Mouse (Mus musculus): ENCODE measurements around the gene Chuk.
A peak's percentile ranks its signal among the peaks of the same experiment; 100 is the strongest.

Chuk gene

DNA sequence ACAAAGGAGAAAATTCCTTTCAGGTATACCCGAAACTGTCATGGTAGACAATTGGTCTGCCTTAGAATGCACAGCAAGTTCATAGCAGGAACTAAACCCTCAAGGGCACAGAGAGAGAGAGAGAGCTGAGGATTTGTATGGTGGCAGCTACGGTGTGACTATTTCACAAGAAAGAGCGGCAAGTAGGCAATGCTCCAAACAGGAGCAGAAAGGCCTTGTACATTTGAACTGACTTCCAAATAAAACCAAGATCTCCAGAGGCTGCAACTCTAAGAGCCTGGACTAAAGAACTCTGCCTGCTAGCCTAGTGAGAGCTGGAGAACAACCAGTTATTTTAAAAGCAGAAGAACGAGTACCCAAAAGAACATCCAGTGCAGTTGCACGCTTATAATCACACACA, 65.2 kb downstream of the Chuk start:
- DNase-seq (ENCODE audit: inconsistent ontology term) = no peak

DNA sequence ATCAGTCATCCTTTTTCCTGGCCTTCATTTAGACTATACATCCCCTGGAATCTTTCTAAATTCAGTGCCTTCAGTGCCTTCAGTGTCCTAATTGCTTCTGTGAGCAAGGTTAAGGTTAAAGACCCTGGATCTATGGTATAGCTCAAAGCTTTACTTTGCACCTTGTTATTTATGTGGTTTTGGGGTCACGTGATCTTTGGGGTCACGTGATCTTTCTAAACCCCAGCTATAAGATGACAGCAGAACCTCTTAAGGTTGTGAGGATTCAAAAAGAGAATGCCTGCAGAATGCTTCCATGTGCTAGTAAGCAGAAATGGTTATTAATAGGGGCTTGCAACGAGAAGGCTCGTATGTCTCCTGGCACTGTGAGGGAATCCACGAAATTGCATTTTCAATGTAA, 73.9 kb downstream of the Chuk start:
- no peak for DNase-seq (ENCODE audit: inconsistent ontology term)

DNA sequence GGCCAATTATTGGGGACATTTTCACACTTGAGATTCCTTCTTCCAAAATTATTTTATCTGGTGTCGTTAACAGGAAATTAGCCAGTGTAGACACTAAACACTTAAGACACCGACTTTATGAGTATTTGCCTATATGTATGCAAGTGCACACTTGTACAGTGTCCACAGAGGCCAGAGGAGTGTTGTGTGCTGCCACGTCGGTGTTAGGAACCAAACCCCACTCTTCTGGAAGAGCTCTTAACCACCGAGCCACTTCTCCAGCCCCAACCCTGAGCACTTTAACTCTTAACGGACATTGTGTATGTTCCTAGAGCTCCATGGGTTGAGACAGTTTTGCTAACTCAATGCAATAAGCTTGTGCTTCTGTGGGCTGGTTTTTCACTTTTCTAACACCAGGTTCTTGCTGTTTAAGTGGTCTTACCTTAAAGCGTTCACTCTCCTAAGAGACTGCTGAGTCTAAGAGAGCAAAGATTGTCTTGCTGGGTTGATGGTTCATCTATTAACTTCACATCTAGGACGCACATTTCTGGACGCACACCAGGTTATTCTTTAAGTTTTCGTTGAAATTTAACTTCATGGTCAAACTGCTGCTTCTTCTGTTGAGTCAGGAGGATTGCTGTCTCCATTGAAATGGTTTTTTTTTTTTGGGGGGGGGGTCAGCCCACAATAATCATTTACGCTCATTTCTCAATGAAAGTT, 75.1 kb downstream of the Chuk start:
- DNase-seq (ENCODE audit: inconsistent ontology term) = no peak

DNA sequence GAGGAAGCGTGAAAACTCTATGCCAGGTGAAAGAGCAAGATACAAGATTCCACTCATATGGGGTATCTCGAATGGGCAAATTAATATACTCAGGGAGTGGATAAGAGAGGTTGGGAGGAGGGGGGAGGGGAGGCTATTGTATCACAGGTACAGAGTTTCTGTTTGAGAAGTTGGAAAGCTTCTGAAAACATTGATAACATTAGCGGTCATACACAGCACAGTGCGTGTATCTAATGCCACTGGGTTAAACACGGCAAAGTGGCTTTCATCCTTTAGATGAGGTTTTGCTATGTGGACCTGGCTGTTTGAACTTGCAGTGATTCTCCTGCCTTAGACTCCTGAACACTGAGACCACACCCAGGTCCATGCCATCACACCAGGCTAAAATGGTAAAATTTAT, 77.3 kb downstream of the Chuk start:
- no peak for DNase-seq (ENCODE audit: inconsistent ontology term)

DNA sequence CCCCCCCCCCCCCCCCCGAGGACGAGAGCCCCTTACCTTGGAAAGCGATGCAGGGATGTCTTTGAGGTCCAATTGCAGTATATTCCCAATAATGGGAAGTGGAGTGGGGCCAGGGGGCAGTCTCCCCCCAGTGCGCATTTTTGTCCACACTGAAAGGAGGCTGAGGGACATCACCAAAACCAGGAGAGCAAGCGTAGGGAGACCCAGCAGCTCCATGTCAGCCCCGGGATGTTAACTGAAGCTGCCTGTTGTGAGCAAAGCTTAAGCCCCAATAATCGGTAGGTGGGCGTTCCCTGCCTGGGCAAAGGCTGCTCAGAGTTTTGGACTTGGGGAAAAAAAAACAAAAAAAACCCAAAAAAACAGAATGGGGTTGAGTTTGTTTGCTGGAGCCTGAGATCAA, 78.3 kb downstream of the Chuk start, which contains the start of gene Cyp2c23:
Gene Cyp2c23 (minus strand): TSS at position 237 of the 400 bp plus-strand sequence.
- DNase-seq (ENCODE audit: inconsistent ontology term) = no peak

DNA sequence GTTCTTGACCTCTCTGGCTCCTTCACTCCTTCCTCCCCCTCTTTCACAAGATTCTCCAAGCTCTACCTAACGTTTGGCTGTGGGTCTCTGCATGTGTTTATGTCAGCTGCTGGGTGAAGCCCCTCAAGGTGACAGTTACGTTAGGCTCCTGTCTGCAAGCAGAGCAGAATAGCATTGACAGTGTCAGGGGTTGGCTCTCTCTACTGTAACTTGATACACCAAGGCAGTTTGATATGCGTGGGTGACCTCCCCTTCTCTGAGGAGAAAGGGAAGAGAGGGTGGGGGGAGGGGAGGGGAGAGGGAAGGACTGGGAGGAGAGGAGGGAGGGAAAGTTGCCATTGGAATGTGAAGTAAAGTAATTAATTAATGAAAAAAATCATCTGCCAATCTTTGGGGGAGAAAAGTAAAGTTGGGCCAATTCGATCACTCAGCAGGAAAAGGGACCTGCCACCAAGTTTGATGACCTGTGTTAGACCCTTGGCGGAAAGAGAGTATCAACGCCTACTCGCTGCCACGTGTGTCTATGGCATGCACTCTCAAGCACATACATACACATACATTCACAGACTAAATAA, 80.2 kb downstream of the Chuk start:
- DNase-seq (ENCODE audit: inconsistent ontology term) = peak; percentile 7

DNA sequence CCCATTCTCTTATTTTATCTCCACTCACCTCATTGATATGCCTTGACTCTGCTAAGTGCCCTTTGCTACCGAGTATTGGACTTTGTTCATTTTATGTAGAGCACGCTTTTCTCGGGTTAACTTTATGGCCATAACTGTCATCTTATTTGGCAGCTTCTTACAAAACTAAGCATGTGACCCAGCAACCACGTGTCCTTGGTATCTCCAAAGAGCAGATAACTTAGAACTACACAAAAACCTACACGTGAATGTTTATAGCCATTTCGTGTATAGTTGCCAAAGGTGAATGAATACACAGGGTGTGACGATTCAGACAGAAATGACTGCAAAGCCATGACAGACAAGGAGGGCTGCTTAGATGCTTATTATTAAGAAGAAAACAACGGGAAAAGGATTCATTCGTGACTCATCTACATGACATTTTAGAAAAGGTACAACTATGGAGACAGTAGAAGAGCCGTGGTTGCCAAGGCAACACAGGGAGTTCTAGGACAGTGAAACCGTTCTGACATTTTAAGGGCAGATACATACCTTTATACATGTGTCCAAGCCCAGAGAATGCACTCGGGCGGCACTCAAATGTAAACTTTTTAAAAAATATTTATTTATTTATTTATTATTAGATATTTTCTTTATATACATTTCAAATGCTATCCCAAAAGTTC, 82.2 kb downstream of the Chuk start:
- DNase-seq (ENCODE audit: inconsistent ontology term) = no peak
